Mouse (Mus musculus): ENCODE data around the gene Armc6.

- TF ChIP-seq CTCF (IDR thresholded peaks at IDR 0.05; ENCODE audit: borderline replicate concordance, insufficient read depth, low read length) (no peak), POLR2A (IDR thresholded peaks at IDR 0.05; ENCODE audit: low read depth, low read length) (no peak)
Measured at GRCm38 (mm10) chr8:70281001-70281400, 46.7 kb upstream of the Armc6 start.
